In genomic region chr6:146643184-146643570, GRCm38 (mm10) we compare ENCODE assay signal across 8 mouse cellular contexts. TPM values are rescaled to one million over a fixed set of nuclear protein-coding genes. Genes with fewer than 3 reads are reported as not detected.
DNase-seq lines count a peak whose midpoint lies in the region; ATAC-seq and TF ChIP-seq lines count a peak whose summit lies in the region.

No protein-coding gene starts in this region.

- no peaks in the 10 kb centered on the region for H3K27me3 ChIP-seq in embryonic facial prominence, embryonic 13.5 days
- H3K27me3 ChIP-seq in intestine, embryonic 15.5 days (replicated peaks), result no peaks in the 10 kb centered on the region
- no peaks in the 10 kb centered on the region for H3K27me3 ChIP-seq in liver, postnatal 0 days (ENCODE audit: insufficient read depth, low read length)

- no peak for TF ChIP-seq CTCF in liver, postnatal 0 days (IDR thresholded peaks at IDR 0.05; ENCODE audit: low read depth)

- ATAC-seq in embryonic facial prominence, embryonic 13.5 days (ENCODE audit: insufficient number of reproducible peaks, insufficient read depth, low FRiP score, low TSS enrichment, low read depth), result no peak
- ATAC-seq in intestine, embryonic 15.5 days, result peak; percentile 6; the same call in 1 of the 2 replicates
- no peak for ATAC-seq in liver, postnatal 0 days

- H3K36me3 ChIP-seq in embryonic facial prominence, embryonic 13.5 days, result no peaks in the 10 kb centered on the region; the same call in 1 of the 2 replicates
- no peaks in the 10 kb centered on the region for H3K36me3 ChIP-seq in intestine, embryonic 15.5 days
- 0 out of 2 replicates have a peak, but pooled peaks cover 2% of the 10 kb centered on the region for H3K36me3 ChIP-seq in liver, postnatal 0 days (replicated peaks; ENCODE audit: insufficient read depth, low read length)

- peak overlapping the region; percentile 93; the same call in 1 of the 2 replicates for H3K27ac ChIP-seq in embryonic facial prominence, embryonic 13.5 days
- peak overlapping the region; percentile 92; the same call in 1 of the 2 replicates for H3K27ac ChIP-seq in intestine, embryonic 15.5 days
- H3K27ac ChIP-seq in liver, postnatal 0 days (ENCODE audit: low read depth), result peak overlapping the region; percentile 94

- H3K9me3 ChIP-seq in embryonic facial prominence, embryonic 13.5 days, result no peaks in the 10 kb centered on the region
- no peaks in the 10 kb centered on the region for H3K9me3 ChIP-seq in intestine, embryonic 15.5 days
- H3K9me3 ChIP-seq in liver, postnatal 0 days (ENCODE audit: low read length), result no peaks in the 10 kb centered on the region

- TF ChIP-seq EP300 in liver, postnatal 0 days (IDR thresholded peaks at IDR 0.05; ENCODE audit: low read depth), result no peak

- 48% methylated on average over 11 of the region's 11 CpGs for WGBS in embryonic facial prominence, embryonic 13.5 days
- 16% methylated on average over 11 of the region's 11 CpGs for WGBS in intestine, embryonic 15.5 days
- 17% methylated on average over 11 of the region's 11 CpGs for WGBS in liver, postnatal 0 days (ENCODE audit: insufficient replicate concordance)

- peak overlapping the region; percentile 81 for H3K4me3 ChIP-seq in embryonic facial prominence, embryonic 13.5 days
- peak overlapping the region; percentile 80 for H3K4me3 ChIP-seq in intestine, embryonic 15.5 days (replicated peaks)
- H3K4me3 ChIP-seq in liver, postnatal 0 days (ENCODE audit: low read depth, low read length), result peak overlapping the region; percentile 90

- H3K4me1 ChIP-seq in embryonic facial prominence, embryonic 13.5 days, result peaks cover 8% of the 10 kb centered on the region
- 0 out of 2 replicates have a peak, but pooled peaks cover 4% of the 10 kb centered on the region for H3K4me1 ChIP-seq in intestine, embryonic 15.5 days (replicated peaks)
- H3K4me1 ChIP-seq in liver, postnatal 0 days (ENCODE audit: insufficient read depth), result peaks cover 28% of the 10 kb centered on the region

- H3K4me2 ChIP-seq in embryonic facial prominence, embryonic 13.5 days, result peak overlapping the region; percentile 84
- peak overlapping the region; percentile 86 for H3K4me2 ChIP-seq in intestine, embryonic 15.5 days (replicated peaks)
- H3K4me2 ChIP-seq in liver, postnatal 0 days (ENCODE audit: low read depth, low read length), result peak overlapping the region; percentile 98

- peak overlapping the region; percentile 89 for H3K9ac ChIP-seq in embryonic facial prominence, embryonic 13.5 days
- H3K9ac ChIP-seq in intestine, embryonic 15.5 days, result peak overlapping the region; percentile 94
- H3K9ac ChIP-seq in liver, postnatal 0 days (replicated peaks), result peak overlapping the region; percentile 96

- peak; percentile 21 for DNase-seq in retina, postnatal 1 day
- DNase-seq in retina, embryonic 14.5 days (ENCODE audit: low spot score), result no peak
- DNase-seq in liver, postnatal 0 days, result no peak
- no peak for DNase-seq in T-cell, adult 2 months (ENCODE audit: low spot score)
- DNase-seq in right cerebral cortex, postnatal 25 days, result no peak
- DNase-seq in urinary bladder, adult 18-20 months (ENCODE audit: low spot score in 2 of 2), result no peak

RNA-seq across cellular contexts. Expression of gene Tm7sf3, which starts 0.6 kb away (rescaled TPM):
- polyA plus RNA-seq in embryonic facial prominence, embryonic 13.5 days (2015; fragmentation: Nextera tagmentation; extraction: Ambion mirVana), result 39.8 and 45.9 TPM in 2 replicates
- polyA plus RNA-seq in intestine, embryonic 15.5 days (2015; fragmentation: Nextera tagmentation; extraction: Ambion mirVana), result 28.2 and 32.5 TPM in 2 replicates
- polyA plus RNA-seq in liver, postnatal 0 days (2015; fragmentation: Nextera tagmentation; extraction: Ambion mirVana), result 19.7 and 21.2 TPM in 2 replicates

RNA-seq across cellular contexts. Expression of gene Med21, which starts 0.8 kb away (rescaled TPM):
- 139 and 151 TPM in 2 replicates for polyA plus RNA-seq in embryonic facial prominence, embryonic 13.5 days (2015; fragmentation: Nextera tagmentation; extraction: Ambion mirVana)
- 124 and 128 TPM in 2 replicates for polyA plus RNA-seq in intestine, embryonic 15.5 days (2015; fragmentation: Nextera tagmentation; extraction: Ambion mirVana)
- polyA plus RNA-seq in liver, postnatal 0 days (2015; fragmentation: Nextera tagmentation; extraction: Ambion mirVana), result 52.2 and 53.8 TPM in 2 replicates
